Mouse (Mus musculus) megakaryocyte, embryonic 14.5 days (primary cell): Measurements from ENCODE around the gene Rab40c.

Experiments used
- FLI1 ChIP-seq: IDR thresholded peaks from 2 replicates; pipeline ENCODE4 v1.6.1; 2012; ENCODE audit warnings: low read length, inconsistent platforms, mixed read lengths
- GATA1 ChIP-seq: IDR thresholded peaks from 3 replicates; pipeline ENCODE4 v1.6.1; 2012; ENCODE audit warnings: mixed read lengths, low read length, inconsistent platforms, borderline replicate concordance

DNA sequence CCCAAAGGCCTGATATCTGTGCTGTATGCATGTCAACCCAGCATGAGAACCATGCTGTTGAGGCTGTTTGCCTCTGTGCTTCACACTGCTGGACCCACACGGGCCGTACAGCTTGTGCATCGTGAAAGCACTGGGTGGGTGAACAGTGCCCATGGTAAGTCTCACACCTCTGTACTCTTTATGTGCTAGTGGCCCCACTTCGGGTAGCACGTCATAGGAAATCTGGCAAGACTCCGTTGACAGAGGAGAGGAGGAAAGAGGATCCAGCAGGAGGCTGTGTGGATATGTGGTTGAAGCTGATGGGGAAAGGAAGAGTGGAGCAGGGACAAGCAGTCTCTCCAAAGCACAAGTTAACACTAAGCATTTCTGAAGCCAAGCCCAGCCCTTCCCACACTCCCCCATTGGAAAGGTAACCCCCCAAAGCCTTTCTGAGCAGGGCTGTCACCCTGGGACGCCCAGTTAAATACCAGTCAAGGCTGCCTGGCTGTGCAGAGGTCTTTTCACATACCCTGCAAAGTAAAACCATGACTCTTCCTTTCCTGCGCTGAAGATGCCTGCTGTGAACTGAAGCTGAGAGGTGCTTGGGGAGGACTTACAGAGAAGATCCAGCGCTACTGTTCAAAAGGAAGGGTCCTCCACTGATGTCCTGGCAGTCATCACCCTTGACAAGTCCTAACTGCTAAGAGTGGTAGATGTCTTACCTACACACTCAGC lies 1.3 kb downstream of the Rab40c start:
- TF ChIP-seq GATA1 (no peak), FLI1 (no peak)
